31 mouse cellular contexts compared by ENCODE assay signal in the genomic region with DNA sequence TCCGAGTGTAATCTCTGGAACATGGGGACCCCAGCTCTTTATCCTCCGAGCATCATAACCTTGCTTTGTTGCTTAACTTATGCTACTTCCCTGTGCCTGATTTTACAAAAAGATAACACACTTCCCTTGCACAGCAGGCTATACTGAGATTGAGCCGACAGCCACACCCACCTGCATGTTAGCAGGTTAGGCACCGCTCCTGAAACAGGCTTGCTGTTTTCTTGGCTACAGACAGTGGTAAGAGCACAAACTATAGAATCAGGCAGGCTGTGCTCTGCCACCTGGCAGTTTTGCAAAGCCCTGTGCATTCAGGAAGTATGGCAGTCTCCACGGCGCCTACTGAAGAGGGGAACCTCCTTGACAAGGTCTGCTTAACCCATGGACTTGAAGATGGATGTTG.
"Had no signal": no experiment of that assay in that cellular context is flagged by ENCODE, and none has a peak within 500 bp of the region (broad histone marks: within the 10 kb centered on the region; RNA-seq: fewer than 3 reads in every experiment).

No protein-coding gene starts in this region.

- H3K27me3 ChIP-seq: limb, embryonic 12.5 days; limb, embryonic 13.5 days; limb, embryonic 15.5 days; liver, embryonic 12.5 days; liver, embryonic 13.5 days; liver, embryonic 15.5 days; lung, embryonic 15.5 days; megakaryocyte, embryonic 14.5 days; midbrain, embryonic 12.5 days; midbrain, embryonic 13.5 days; midbrain, embryonic 15.5 days; neural tube, embryonic 12.5 days; neural tube, embryonic 13.5 days had no signal

- H3K36me3 ChIP-seq: limb, embryonic 10.5 days; limb, embryonic 12.5 days; limb, embryonic 13.5 days; limb, embryonic 15.5 days; liver, embryonic 12.5 days; liver, embryonic 13.5 days; liver, embryonic 15.5 days; lung, embryonic 15.5 days; midbrain, embryonic 10.5 days; midbrain, embryonic 12.5 days; midbrain, embryonic 13.5 days; midbrain, embryonic 15.5 days; neural tube, embryonic 12.5 days; neural tube, embryonic 13.5 days had no signal

- ATAC-seq: liver, embryonic 12.5 days; liver, postnatal 0 days; lung, postnatal 0 days; midbrain, embryonic 13.5 days; midbrain, embryonic 15.5 days; midbrain, embryonic 16.5 days had no signal

- H3K9ac ChIP-seq: limb, embryonic 12.5 days; limb, embryonic 13.5 days; limb, embryonic 15.5 days; liver, embryonic 12.5 days; liver, embryonic 13.5 days; liver, embryonic 14.5 days; liver, embryonic 15.5 days; liver, postnatal 0 days; lung, embryonic 14.5 days; lung, embryonic 15.5 days; midbrain, embryonic 12.5 days; midbrain, embryonic 13.5 days; midbrain, embryonic 15.5 days; neural tube, embryonic 12.5 days; neural tube, embryonic 13.5 days had no signal

- DNase-seq: left cerebral cortex, postnatal 4 days; liver; liver, embryonic 13.5 days; liver, postnatal 0 days; lung, adult 18-20 months; lung, adult 2 months; lung, embryonic 14.5 days; lung, postnatal 10 days; lung, postnatal 14 days; lung, postnatal 36 days; lung, postnatal 4 days; midbrain, embryonic 14.5 days had no signal

- H3K4me3 ChIP-seq: limb, embryonic 10.5 days; limb, embryonic 12.5 days; limb, embryonic 13.5 days; limb, embryonic 15.5 days; liver, embryonic 12.5 days; liver, embryonic 13.5 days; liver, embryonic 15.5 days; lung, embryonic 15.5 days; megakaryocyte, embryonic 14.5 days; midbrain, embryonic 10.5 days; midbrain, embryonic 12.5 days; midbrain, embryonic 13.5 days; midbrain, embryonic 15.5 days; myocyte; neural tube, embryonic 12.5 days; neural tube, embryonic 13.5 days had no signal

- H3K27ac ChIP-seq: limb, embryonic 10.5 days; limb, embryonic 12.5 days; limb, embryonic 13.5 days; limb, embryonic 15.5 days; liver, embryonic 12.5 days; liver, embryonic 13.5 days; liver, embryonic 14.5 days; liver, embryonic 15.5 days; lung, embryonic 15.5 days; macrophage; midbrain, embryonic 10.5 days; midbrain, embryonic 12.5 days; midbrain, embryonic 13.5 days; midbrain, embryonic 15.5 days; neural tube, embryonic 12.5 days; neural tube, embryonic 13.5 days had no signal

- H3K4me1 ChIP-seq: limb, embryonic 10.5 days; limb, embryonic 12.5 days; limb, embryonic 13.5 days; limb, embryonic 15.5 days; liver, embryonic 12.5 days; liver, embryonic 13.5 days; liver, embryonic 15.5 days; lung, embryonic 15.5 days; midbrain, embryonic 10.5 days; midbrain, embryonic 12.5 days; midbrain, embryonic 13.5 days; midbrain, embryonic 15.5 days; neural tube, embryonic 12.5 days; neural tube, embryonic 13.5 days had no signal
